Mouse (Mus musculus) lung, embryonic 15.5 days (tissue): Measurements from ENCODE around the gene Tmed8. TPM values are rescaled to one million over a fixed set of nuclear protein-coding genes. Genes with fewer than 3 reads are reported as not detected.

Source experiments
- ATAC-seq: fragments of 200-750 bp; cut with Nextera tagmentation; 2 replicates; pipeline ENCODE4 v1.8.0; 2017; ENCODE audit warnings: moderate number of reproducible peaks, borderline replicate concordance; ENCODE audit not compliant: low FRiP score, low TSS enrichment; ENCODE audit errors: extremely low read depth
- H3K27ac ChIP-seq: fragments of 300-500 bp; sonication (generic); 2 replicates; pipeline ENCODE4 v1.5.1; 2015; ENCODE audit warnings: moderate library complexity, mild to moderate bottlenecking, inconsistent platforms
- H3K27me3 ChIP-seq: fragments of 300-500 bp; sonication (generic); 2 replicates; pipeline ENCODE4 v1.6.1; 2015; ENCODE audit warnings: inconsistent platforms
- H3K36me3 ChIP-seq: fragments of 300-500 bp; sonication (generic); 2 replicates; pipeline ENCODE4 v1.6.1; 2015; ENCODE audit warnings: inconsistent platforms
- H3K4me1 ChIP-seq: fragments of 300-500 bp; sonication (generic); 2 replicates; pipeline ENCODE4 v1.6.1; 2015; ENCODE audit warnings: inconsistent platforms
- H3K4me2 ChIP-seq: fragments of 300-500 bp; sonication (generic); 2 replicates; pipeline ENCODE4 v1.6.1; 2015; ENCODE audit warnings: inconsistent platforms, mild to moderate bottlenecking, moderate library complexity
- H3K4me3 ChIP-seq: fragments of 300-500 bp; sonication (generic); 2 replicates; pipeline ENCODE4 v1.5.1; 2015; ENCODE audit warnings: mild to moderate bottlenecking, inconsistent platforms
- H3K9ac ChIP-seq: fragments of 300-500 bp; sonication (generic); 2 replicates; pipeline ENCODE4 v1.6.1; 2015; ENCODE audit warnings: inconsistent platforms
- H3K9me3 ChIP-seq: fragments of 300-500 bp; sonication (generic); 2 replicates; pipeline ENCODE4 v1.6.1; 2016; ENCODE audit warnings: inconsistent platforms
- WGBS: fragments of 180-500 bp; shearing (Covaris S2); methylation state at CpG from one replicate; pipeline ENCODE4 v1.1.7; 2015; 5-methylcytosine and 5-hydroxymethylcytosine counted together
- polyA plus RNA-seq: library from polyadenylated mRNA; unstranded; fragments of >200 nt; fragmentation: Nextera tagmentation; extraction: Ambion mirVana; gene quantifications from 2 replicates; pipeline ENCODE4 v1.2.1, GENCODE M21; 2015

Gene Tmed8
- polyA plus RNA-seq, 1 experiment from 2014 or later = 2.6 TPM

DNA sequence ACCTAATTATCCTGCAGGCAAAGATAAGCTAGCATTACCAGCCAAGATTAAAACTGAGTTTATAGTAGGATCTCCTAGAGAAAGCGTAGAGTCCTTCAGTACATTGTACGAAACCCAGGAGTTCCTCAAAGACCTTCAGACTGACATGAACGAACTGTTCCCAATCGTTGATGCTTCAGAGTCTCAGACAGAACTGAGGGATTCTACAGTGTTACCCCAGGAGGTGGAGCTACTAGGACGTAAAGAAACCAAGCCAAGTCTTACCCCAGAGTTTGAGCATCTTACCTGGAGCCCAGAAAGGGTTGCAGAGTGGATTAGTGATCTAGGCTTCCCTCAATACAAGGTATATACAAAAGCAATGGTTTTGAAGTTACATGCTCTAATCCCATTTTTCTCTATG lies 1.4 kb upstream of the Tmed8 start:
- H3K4me3 ChIP-seq = no peak overlapping the region
- no peak for ATAC-seq
- no peaks in the 10 kb centered on the region for H3K36me3 ChIP-seq
- no peak overlapping the region for H3K9ac ChIP-seq
- H3K4me1 ChIP-seq = peaks cover 7% of the 10 kb centered on the region
- H3K9me3 ChIP-seq = no peaks in the 10 kb centered on the region
- 63% methylated on average over 5 of the region's 5 CpGs for WGBS
- no peak overlapping the region for H3K4me2 ChIP-seq
- H3K27ac ChIP-seq = no peak overlapping the region
- no peaks in the 10 kb centered on the region for H3K27me3 ChIP-seq

DNA sequence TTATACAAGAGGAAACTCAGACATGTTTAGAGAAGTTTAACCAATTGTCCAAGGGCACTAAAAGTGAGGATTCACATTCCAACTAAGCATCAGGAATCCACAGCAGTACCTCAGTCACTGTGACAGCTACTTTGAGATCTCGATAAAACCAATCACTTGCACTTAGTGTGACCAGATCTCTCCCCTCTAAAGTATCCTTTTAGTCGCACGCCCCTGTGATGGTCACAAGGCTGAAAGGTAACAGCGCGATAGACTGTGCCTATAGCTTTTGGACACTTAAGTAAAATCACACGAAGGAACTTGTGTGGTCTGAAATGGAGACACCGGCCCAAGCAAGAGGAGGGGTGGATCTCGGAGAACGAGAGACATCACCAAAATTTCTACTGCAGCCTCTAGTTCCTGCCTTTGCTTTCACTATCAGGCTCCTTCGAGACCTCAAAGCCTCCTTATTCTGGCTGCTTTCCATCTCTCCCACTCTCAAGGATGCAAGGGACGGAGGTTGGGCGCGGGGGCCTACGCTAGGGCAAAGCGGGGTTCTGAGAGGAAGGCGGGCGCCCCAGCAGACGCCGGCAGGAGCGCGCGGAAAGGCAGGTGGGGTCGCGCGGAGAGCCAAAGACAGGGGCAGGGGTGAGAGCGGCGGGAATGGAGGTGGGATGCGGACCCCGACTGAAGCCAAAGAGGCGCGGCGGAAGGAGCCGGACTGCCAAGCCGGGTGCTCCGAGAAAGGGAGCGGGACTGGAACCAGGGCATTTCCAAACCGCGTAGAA lies 865 bp downstream of the Tmed8 start, which contains the start of gene Samd15:
TSS of gene Samd15 (plus strand) at position 518 of the 767 bp plus-strand sequence.
- Histone ChIP-seq H3K27me3 (no peaks in the 10 kb centered on the region), H3K36me3 (no peaks in the 10 kb centered on the region), H3K4me2 (peak within 1 kb of the TSS; percentile 94), H3K9me3 (no peaks in the 10 kb centered on the region), H3K9ac (peak within 1 kb of the TSS; percentile 88), H3K27ac (peak within 1 kb of the TSS; percentile 61), H3K4me3 (peak within 1 kb of the TSS; percentile 86), H3K4me1 (peaks cover 7% of the 10 kb centered on the region)
- ATAC-seq = peak; percentile 53
- 1% methylated on average over 38 of the region's 38 CpGs for WGBS

DNA sequence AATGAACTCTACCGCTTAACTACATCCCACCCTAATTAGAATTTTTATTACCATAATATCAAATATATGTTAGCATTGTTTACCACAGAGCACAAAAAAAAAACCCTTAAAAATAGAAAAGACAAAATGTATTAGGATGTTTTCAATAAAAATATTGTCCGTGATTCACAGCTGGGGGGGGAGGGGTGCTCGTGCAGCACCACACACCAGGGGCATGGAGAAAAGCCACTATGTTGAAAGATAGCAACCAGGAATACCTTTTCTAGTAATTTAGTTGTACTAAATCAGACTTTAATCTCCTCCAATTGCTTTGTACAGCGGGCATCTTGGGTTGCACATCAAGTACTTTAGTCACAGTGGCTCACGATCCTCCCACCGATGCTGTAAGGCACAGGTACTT lies 1.5 kb downstream of the Tmed8 start:
- WGBS = 55% methylated on average over 6 of the region's 6 CpGs
- Histone ChIP-seq H3K36me3 (no peaks in the 10 kb centered on the region), H3K9me3 (no peaks in the 10 kb centered on the region), H3K27me3 (no peaks in the 10 kb centered on the region), H3K4me2 (peak overlapping the region; percentile 94), H3K4me3 (peak overlapping the region; percentile 86), H3K4me1 (peaks cover 7% of the 10 kb centered on the region), H3K9ac (peak overlapping the region; percentile 88; the same call in 1 of the 2 replicates), H3K27ac (no peak overlapping the region)
- no peak for ATAC-seq

DNA sequence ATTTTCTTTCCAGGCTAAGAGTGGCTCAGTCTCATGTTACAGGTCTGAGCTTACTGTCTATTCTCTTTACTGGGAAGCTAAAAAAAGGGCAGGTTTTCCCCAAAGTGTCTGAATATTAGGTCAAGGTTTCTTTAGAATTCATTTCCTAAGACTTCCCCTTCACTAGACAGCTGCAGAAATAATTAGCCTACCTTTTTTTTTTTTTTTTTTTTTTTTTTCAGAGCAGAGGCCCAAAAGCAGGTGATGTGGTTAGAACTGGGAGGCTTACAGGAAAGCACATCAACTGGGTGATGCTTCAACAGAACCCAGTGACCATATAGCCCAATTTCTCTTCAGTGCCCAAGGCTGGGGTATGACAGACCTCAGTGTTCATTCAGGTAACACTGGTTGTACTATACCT lies 3.9 kb downstream of the Tmed8 start:
- Histone ChIP-seq H3K9ac (no peak overlapping the region), H3K27me3 (no peaks in the 10 kb centered on the region), H3K4me3 (no peak overlapping the region), H3K9me3 (no peaks in the 10 kb centered on the region), H3K4me1 (peaks cover 7% of the 10 kb centered on the region), H3K36me3 (no peaks in the 10 kb centered on the region), H3K27ac (no peak overlapping the region), H3K4me2 (no peak overlapping the region)
- ATAC-seq = no peak

DNA sequence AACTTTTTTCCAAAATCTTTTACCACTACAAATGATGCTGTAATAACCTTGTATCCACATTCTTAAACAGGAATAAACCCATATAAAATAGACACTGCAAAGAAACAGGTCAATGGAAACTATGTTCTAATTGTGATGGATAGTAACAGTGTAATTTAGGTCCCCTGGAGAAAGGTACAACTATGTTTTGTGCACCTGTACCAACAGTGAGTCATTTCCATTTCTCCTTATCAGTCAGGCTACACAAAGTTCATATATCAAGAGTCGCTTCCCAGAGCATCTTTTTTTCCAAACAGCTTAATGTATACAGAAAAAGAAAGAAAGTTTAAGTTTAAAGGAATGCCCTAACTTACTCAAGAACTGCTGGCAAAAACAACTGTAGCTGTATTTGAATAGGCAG lies 5.2 kb downstream of the Tmed8 start:
- H3K36me3 ChIP-seq = no peaks in the 10 kb centered on the region
- no peak overlapping the region for H3K4me3 ChIP-seq
- H3K9me3 ChIP-seq = no peaks in the 10 kb centered on the region
- no peaks in the 10 kb centered on the region for H3K27me3 ChIP-seq
- H3K4me2 ChIP-seq = no peak overlapping the region
- no peak overlapping the region for H3K9ac ChIP-seq
- ATAC-seq = no peak
- peaks cover 7% of the 10 kb centered on the region for H3K4me1 ChIP-seq
- 33% methylated on average over 1 of the region's 1 CpGs for WGBS
- no peak overlapping the region for H3K27ac ChIP-seq

DNA sequence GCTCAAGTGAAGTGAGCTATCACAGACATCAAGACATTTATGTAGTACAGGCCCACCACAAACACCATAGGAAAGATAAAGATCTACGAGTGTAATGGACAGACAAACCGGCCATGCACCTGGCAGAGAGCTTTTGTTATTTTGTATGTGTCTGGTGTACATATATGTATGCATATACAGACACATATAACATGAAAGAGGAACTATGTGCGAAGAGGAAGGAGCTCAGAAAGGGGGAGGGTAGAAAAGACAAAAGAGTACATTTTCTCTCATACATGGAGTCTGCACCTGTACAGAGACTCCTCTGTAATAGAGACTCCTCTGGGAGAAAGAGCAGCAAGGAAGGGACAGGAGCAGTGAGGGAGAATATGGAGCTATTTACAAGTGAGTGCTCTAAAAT lies 7.2 kb downstream of the Tmed8 start:
- no peak for ATAC-seq
- WGBS = 86% methylated on average over 3 of the region's 3 CpGs
- no peaks in the 10 kb centered on the region for H3K27me3 ChIP-seq

DNA sequence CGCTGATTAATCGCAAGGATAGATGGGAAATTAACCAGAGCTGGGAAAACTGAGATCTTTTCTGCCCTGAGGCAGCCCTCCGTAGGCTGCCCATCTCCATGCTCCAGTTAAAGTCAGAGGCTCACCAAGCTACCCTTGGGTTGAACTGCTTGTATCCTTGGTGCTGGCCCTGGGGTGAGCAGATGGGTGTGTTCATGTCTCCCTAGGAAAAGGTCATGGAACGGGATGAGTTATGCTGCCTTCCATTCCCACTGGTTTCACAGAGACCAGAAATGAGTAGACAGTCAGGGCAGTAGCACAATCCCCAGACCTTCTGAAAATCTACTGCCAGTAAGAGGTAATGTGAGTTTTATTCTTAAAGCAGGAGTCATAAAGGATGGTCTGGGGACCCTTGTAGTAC lies 22.6 kb downstream of the Tmed8 start:
- no peak for ATAC-seq
- no peak overlapping the region for H3K9ac ChIP-seq
- no peak overlapping the region for H3K27ac ChIP-seq
- no peak overlapping the region for H3K4me3 ChIP-seq
- no peaks in the 10 kb centered on the region for H3K9me3 ChIP-seq
- no peak overlapping the region for H3K4me2 ChIP-seq
- 93% methylated on average over 4 of the region's 4 CpGs for WGBS
- no peaks in the 10 kb centered on the region for H3K36me3 ChIP-seq
- no peaks in the 10 kb centered on the region for H3K27me3 ChIP-seq
- no peaks in the 10 kb centered on the region for H3K4me1 ChIP-seq

More for the DNA sequence above, 7.2 kb downstream of the Tmed8 start:
- no peaks in the 10 kb centered on the region for H3K4me1 ChIP-seq
- no peaks in the 10 kb centered on the region for H3K9me3 ChIP-seq
- no peaks in the 10 kb centered on the region for H3K36me3 ChIP-seq
- H3K4me3 ChIP-seq = no peak overlapping the region
- H3K9ac ChIP-seq = no peak overlapping the region
- H3K27ac ChIP-seq = no peak overlapping the region
- no peak overlapping the region for H3K4me2 ChIP-seq

DNA sequence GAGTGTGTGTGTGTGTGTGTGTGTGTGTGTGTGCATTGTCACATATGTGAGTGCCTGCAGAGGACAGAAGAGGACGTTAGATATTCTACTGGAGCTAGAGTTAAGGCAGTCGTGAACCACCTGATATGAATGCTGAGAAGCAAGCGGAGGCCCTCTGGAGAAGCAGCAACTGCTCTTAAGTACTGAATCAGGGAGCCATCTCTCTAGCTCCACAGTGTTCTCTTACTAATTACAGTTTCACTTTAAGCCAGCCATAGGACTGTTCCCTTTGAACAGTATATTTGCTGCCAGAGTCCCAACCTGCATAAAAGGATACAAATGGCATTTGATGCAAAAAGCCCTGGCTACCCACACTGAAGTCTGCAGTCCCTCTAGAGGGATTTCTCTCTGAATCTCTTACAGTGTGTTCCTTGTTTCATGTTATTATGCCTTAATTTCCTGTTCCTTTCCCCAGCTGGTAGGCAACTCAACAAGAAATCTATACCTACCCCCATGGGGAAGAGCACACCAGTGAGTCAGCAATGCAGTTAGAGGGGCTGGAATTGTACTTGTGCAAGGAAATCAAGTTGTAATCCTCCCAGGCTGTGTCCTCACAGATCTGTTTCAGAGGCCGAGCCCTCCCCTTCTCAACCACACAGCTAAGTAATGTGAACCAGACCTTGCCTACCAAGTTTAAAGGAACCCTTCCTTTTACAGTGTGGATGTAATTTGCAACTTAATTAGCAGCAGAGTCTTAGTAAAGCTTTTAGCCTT lies 24.9 kb downstream of the Tmed8 start:
- Histone ChIP-seq H3K4me1 (no peaks in the 10 kb centered on the region), H3K9ac (no peak overlapping the region), H3K27me3 (no peaks in the 10 kb centered on the region), H3K4me3 (no peak overlapping the region), H3K27ac (no peak overlapping the region), H3K9me3 (no peaks in the 10 kb centered on the region), H3K4me2 (no peak overlapping the region), H3K36me3 (peaks cover 11% of the 10 kb centered on the region)
- WGBS = 75% methylated on average over 4 of the region's 4 CpGs
- no peak for ATAC-seq

DNA sequence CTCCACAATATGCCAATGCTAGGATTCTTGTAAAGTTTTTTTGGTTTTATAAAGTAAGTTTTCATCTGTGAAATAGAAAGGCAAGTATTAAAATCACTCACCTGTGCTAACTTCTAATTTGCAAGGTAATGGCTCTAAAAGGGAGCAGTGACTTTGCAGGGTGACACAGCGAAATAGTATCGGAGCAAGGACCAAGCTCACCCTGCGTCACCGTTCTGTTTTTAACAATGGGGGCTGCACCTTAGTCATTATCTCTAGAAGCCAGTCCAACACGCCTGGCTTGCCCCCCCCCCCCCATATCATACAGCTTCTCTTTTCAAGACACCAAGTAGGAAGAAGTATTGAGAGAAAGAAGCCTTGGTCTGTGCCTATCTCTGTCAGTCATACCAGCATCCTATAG lies 39.4 kb downstream of the Tmed8 start:
- H3K4me2 ChIP-seq = no peak overlapping the region
- ATAC-seq = no peak
- 87% methylated on average over 5 of the region's 5 CpGs for WGBS
- H3K27me3 ChIP-seq = no peaks in the 10 kb centered on the region
- no peak overlapping the region for H3K4me3 ChIP-seq
- no peaks in the 10 kb centered on the region for H3K9me3 ChIP-seq
- no peak overlapping the region for H3K27ac ChIP-seq
- peaks cover 6% of the 10 kb centered on the region; the same call in 1 of the 2 replicates for H3K4me1 ChIP-seq
- H3K9ac ChIP-seq = no peak overlapping the region
- H3K36me3 ChIP-seq = peaks cover 14% of the 10 kb centered on the region; the same call in 1 of the 2 replicates

DNA sequence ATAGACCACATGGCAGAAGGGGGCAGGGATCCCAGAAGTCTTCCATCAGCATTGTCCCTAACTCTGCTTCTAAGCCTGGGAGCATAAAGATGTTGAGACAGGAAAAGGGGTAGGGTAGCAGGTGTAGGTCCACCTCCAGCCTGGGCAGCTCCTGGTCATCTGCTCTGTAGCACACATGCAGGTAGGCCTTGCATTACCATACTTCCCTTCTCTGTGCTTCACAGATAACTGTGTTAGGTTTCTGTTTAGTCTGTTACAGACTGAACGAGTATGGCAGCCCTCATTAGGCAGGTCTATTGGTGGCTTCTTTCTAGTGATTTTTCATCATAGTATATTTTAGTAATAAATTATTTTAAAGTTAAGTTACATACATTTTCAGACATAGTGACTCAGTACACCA lies 39.9 kb downstream of the Tmed8 start:
- H3K9me3 ChIP-seq = no peaks in the 10 kb centered on the region
- no peak for ATAC-seq
- no peak overlapping the region for H3K9ac ChIP-seq
- H3K4me2 ChIP-seq = no peak overlapping the region
- WGBS = 61% methylated on average over 1 of the region's 1 CpGs
- peaks cover 6% of the 10 kb centered on the region; the same call in 1 of the 2 replicates for H3K4me1 ChIP-seq
- H3K27me3 ChIP-seq = no peaks in the 10 kb centered on the region
- H3K27ac ChIP-seq = no peak overlapping the region
- H3K4me3 ChIP-seq = no peak overlapping the region
- peaks cover 19% of the 10 kb centered on the region; the same call in 1 of the 2 replicates for H3K36me3 ChIP-seq

DNA sequence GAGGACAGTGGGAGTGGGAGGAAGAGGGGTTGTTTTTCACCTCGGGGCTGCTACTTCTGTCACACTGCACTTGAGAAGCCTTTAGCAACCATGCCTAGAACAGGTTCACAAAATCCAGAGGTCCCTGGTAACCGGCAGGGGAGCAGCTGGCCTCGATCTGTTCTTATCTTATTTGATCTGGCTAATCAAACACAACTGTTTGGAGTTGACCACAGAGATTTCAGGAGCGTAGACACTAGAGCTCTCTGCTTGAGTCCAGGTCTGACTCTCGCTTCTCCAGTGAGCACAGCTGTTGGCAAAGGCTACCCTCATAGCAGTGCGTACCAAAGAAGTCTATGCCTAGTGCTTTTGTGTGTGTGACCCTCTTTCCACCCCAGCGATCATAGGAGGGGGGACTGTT lies 42.2 kb downstream of the Tmed8 start:
- ATAC-seq = peak; percentile 68; the same call in 1 of the 2 replicates
- H3K4me3 ChIP-seq = peak overlapping the region; percentile 14; the same call in 1 of the 2 replicates
- no peaks in the 10 kb centered on the region for H3K9me3 ChIP-seq
- no peak overlapping the region for H3K9ac ChIP-seq
- H3K36me3 ChIP-seq = peaks cover 11% of the 10 kb centered on the region; the same call in 1 of the 2 replicates
- H3K27me3 ChIP-seq = no peaks in the 10 kb centered on the region
- peaks cover 6% of the 10 kb centered on the region; the same call in 1 of the 2 replicates for H3K4me1 ChIP-seq
- peak overlapping the region; percentile 75 for H3K27ac ChIP-seq
- 43% methylated on average over 7 of the region's 7 CpGs for WGBS
- peak overlapping the region; percentile 39 for H3K4me2 ChIP-seq

DNA sequence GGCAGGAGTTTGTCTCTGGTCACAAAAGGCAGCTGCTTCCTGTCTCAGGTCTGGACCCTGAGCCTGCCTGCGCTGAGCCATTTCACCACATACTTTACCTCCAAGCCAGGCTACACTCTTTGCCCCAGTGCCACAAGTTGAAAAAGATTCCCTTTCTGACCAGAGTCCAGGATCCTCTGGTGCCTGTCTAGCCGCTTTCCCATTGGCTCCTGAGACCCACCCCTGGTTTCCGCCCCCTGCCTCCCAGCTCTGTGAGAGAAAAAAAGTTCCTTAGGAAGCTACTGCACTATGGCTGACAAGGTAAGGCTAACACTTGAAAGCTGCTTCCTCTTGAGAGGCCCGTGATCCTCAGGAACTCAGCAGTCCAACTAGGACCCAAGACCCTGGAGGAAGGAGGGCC lies 42.9 kb downstream of the Tmed8 start:
- H3K4me3 ChIP-seq = peak overlapping the region; percentile 14
- H3K4me2 ChIP-seq = peak overlapping the region; percentile 39
- H3K27ac ChIP-seq = peak overlapping the region; percentile 75
- WGBS = 31% methylated on average over 4 of the region's 4 CpGs
- H3K9ac ChIP-seq = no peak overlapping the region
- peaks cover 11% of the 10 kb centered on the region; the same call in 1 of the 2 replicates for H3K36me3 ChIP-seq
- ATAC-seq = peak; percentile 48; the same call in 1 of the 2 replicates
- H3K9me3 ChIP-seq = no peaks in the 10 kb centered on the region
- peaks cover 6% of the 10 kb centered on the region; the same call in 1 of the 2 replicates for H3K4me1 ChIP-seq
- no peaks in the 10 kb centered on the region for H3K27me3 ChIP-seq
